Mouse (Mus musculus): ENCODE results near the gene Gm43064.
"Not testable (repeated sequence)": the region's sequence is repeated elsewhere in the genome, so short reads cannot be mapped to it uniquely, and the experiment has no call there.

The Gm43064 gene

DNA sequence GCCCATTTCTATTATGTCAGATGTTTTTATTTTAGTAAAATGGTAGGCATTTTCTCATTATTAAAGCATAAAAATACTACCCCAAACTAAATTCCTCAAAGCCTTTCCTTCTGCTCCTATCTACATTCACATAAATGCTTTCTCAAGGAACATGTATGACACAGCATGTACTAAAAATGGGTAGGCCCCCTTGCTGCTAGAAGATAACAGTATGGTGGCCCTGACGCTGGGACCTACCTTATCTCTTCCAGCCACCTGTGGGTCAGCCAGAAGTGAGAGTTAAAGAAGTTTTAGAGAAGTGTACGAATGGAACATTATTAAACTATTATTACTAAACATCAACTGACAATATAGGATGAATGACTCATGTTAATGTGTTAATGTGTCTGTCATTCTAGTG is 9.9 kb upstream of the Gm43064 start:
- no peak for DNase-seq (ENCODE audit: low read depth, low spot score)

DNA sequence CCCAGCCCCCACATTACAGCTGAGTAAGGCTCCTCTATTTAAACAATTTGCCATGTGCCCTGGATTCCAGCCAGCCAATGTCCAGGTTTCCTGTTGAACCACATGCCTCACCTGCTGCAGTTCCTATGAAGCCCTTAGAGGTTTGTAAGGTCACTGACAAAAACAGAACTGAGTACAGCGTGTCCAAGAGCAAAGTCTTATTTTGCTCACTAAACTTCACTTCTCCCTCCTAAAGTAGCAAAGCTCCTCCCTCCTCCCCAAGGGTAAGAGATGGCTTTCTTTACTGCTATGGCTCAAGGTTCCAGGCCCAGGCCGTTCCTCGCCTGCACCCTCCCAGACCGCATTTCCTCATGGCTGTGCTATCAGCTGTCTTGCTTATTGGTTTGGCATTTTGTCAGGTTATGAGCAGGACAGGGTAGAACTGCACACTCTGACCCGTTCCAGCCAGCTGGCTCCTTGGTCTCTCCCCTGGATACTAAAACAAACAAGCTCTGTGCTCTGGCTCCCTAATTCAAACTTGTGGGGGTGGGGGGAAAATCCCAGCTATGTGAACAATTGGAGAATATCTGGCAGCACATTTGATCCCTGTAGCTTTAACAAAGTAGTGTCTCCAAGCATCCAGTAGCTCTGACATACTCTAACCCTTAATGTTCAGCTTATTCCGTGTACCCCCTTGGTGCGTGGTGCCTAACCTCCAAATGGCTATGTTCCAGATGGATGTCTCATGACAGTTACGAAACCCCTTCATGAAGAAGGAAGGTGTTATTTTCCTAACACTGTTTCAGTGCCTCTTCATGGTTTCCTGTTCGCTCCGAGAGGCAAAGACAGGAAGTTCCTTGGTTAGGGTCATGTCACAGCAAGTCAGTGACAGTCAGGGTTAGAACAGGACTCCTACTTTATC is 7.5 kb upstream of the Gm43064 start:
- DNase-seq (ENCODE audit: low read depth, low spot score) = peak; percentile 74

DNA sequence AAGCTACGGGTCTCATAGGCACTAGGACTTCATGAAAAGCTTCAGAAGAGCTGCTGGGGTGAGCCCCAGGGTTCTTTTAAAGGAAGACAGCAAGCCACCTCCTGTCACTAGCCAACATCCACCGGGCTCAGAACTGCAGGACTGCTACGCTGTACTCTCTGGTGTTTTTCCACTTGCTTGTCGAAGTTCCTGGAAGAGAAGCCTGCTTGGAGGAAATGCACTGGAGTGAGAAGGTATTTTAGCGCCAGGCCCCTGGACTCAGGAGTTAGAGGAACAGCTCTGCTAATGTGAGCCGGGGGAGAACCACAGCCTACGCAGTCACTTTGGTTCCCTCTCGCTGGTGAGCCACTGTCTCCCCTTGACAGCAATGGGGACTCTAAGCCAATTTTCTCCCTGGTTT is 6.5 kb upstream of the Gm43064 start:
- no peak for DNase-seq (ENCODE audit: low read depth, low spot score)

DNA sequence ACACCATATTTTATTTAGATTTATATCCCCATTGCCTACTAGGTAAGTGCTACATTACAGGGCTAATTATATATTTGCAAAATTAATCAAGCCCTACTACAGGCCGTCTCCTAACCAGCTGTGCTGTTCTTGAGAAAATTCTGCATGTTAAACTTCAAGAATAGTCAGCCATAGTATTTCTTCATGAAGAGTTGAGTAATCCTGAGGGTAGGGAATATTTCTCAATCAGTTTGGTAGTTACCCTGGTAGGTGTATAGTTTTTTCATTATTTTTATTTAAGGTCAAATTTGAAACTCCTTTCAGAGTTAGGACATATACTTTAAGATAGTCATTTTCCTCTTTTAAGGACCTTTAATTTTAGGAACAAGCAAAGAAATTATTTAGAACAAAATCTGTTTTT is 3.7 kb upstream of the Gm43064 start:
- DNase-seq (ENCODE audit: low read depth, low spot score) = no peak

DNA sequence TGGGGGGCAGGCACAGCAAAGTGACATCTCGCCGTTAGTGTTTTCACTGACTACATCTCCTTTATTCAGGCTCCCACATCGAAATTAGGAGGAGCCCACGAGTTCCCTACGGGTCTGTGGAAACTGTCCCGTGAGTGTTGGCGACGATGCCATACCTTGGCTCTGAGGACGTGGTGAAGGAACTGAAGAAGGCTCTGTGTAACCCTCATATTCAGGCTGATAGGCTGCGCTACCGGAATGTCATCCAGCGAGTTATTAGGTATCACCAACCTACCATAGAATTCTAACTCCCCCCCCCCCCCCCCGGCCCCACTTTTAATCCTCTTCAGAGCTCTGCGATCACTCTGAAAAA is 402 bp downstream of the Gm43064 start:
- no peak for DNase-seq (ENCODE audit: low read depth, low spot score)

DNA sequence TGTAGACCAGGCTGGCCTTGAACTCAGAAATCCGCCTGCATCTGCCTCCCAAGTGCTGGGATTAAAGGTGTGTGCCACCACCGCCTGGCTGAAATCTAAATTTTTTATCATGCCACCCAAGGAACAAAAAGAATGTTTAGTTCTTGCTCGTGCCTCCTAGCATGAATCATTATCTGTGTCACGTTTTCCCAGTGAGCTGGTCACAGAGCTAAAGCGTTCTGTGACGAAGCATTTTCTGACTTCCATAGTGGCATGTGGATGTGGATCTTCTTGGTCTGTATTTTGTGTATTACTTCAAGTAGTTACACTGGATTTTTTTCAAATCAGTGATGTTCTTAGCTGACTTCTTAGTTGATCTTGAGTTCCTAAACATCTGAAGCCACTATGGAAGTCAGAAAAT is 1.6 kb downstream of the Gm43064 start:
- DNase-seq (ENCODE audit: low read depth, low spot score) = no peak

DNA sequence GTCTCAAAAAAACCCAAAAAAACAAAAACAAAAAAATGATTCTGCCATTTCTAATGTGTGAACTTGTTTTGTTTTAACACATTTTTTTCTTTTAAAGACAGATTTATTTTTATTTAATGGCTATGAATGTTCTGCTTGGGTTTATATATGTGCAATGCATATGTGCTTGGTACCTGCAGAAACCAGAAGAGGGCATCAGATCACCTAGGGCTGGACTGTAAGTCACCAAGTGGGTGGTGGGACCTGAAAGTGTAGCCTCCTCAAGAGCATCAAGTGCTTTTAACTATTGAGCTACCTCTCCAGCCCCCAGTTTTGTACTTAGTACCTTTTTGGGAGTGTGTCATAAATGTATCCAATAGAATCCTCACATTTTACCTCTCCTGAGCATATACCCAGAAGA is 18.2 kb downstream of the Gm43064 start:
- DNase-seq (ENCODE audit: low read depth, low spot score) = no peak

DNA sequence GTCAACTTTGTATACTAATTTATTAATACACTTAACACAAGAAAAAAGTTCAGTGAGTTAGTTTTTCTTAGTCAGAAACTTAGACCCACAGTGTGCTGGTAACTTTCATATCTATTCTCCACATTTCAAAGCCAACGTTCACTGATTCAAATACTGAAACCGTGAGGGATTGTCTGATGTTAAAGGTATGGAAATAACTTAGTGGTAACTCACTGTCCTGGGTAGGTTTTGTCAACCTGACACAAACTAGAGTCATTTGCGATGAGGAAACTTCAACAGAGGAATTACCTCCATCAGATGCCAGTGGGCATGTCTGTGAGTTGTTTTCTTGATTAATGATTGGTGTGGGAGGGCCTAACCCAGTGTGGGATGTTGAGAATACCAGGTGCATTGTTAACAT is 19.7 kb downstream of the Gm43064 start:
- no peak for DNase-seq (ENCODE audit: low read depth, low spot score)

DNA sequence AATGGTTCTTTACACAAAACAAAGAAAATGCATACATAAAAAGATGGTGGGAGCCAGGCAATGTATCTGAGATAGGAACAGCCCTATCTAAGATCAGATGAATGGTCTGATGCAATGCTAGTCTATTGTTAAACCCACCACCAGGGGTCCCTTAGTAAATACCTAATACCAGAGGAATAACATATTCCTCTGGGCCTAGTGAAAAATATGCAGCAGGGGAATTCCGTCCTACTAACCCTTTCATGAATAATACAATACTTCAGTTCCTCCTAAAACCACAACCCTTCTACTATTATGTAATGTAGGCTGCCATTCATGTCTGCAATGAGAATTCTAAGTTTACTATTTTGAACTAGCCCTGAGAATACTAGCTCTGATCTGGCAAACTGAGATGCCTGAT is 21.3 kb downstream of the Gm43064 start:
- not testable (repeated sequence) for DNase-seq (ENCODE audit: low read depth, low spot score)

DNA sequence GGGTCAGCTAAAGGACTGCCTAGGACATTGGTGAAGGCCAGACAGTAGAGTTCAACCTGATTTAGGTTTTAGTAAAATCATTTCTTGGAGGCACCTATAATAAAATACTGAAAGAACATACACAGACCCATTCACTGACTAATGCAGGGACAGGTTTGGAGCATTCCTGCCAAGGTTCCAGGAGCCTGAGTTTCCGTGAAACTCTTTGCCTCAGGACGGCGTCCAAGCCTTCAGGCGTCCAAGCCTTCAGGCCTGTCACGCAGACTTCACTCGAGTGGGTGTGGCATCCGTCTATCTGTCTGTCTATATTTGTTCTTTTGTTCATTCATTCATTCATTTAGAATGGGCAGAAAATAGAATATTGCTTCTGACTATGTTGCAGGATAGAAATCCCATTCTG is 21.8 kb downstream of the Gm43064 start:
- DNase-seq (ENCODE audit: low read depth, low spot score) = no peak

DNA sequence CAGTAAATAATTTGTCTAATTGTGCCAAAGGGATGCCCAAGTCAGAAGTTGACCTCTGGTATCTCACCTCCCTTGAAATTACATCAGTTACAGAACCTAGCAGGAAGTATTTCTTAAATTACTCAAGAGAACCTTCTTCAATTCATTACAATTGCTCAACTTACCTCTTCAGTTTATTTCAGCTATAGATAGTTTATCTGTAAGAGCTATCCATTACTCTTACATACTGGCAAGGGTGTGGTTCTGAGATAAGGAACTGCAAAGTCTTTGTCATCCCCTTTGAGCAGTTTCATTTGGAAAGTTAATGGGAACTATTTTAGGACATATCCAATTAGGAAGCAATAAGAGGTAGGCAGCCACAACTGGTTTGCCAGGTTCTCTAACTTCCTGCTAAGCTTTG is 23.1 kb downstream of the Gm43064 start, which contains the start of gene Bcl2l15:
Bcl2l15 (plus strand) TSS at position 176 of the 400 bp plus-strand sequence.
- DNase-seq (ENCODE audit: low read depth, low spot score) = no peak

DNA sequence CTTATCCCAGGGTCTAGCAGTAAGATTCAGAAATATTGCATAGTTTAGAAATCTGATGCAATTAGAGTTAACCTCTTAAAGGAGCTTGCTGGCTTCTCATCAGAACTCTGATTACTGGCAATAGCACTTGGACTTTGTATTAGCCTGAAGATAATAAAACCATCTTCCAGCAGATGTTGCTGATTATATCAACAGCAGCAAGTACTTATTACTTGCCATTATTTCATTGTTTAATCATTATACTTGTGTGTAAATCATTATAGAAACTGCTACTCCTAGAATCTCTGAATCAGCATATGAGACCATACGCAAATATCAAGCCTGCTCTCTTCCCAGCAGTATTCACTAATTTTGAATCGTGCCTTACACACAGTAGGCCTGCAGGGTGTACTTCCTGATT is 24.6 kb downstream of the Gm43064 start:
- DNase-seq (ENCODE audit: low read depth, low spot score) = no peak

DNA sequence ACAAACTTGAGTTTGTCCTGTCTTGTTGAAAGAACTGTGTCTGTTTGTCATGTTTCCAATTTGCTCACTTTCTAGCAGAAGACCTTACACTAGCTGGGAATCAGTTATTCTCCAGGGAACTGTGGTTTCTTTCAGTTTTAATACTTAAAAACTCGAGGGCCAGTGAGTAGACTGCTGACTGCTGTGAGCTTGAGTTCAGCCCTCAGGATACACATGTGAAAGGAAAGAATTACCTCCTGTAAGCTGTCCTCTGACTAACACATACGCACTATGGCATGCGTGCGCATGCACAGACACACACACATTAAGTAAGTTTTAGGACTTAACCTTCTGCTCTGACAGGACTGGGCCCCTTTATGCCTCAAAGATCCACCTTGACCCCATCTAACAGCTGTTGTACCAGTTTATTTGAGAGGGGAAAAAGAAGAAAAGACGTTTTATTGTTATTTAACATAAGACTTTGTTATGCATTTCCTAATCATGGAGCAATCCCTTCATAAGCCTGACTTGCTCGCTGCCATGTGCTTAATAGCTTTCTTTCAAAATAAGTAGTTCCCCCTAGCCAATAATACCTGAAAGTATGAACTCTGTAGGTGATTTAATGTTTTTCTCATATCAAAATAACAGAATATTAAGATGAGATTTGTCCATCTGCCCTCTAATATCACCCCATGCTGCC is 26.0 kb downstream of the Gm43064 start:
- no peak for DNase-seq (ENCODE audit: low read depth, low spot score)

DNA sequence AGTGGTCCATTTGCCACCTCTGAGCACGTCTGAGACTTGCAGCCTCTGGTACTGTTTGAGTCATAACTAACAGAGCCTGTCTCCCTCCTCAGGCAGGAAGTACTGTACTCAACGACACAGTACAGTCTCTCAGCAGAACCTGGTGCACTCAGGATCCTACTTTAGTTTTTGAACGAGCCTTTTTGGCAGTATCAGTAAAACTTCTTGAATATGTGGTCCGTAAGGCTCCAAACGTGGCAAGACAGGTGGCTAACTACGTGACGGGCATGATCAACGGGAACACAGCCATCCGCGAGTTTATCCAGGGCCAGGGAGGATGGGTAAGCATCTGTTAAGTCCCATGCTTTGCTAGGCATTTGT is 26.6 kb downstream of the Gm43064 start:
- DNase-seq (ENCODE audit: low read depth, low spot score) = no peak

DNA sequence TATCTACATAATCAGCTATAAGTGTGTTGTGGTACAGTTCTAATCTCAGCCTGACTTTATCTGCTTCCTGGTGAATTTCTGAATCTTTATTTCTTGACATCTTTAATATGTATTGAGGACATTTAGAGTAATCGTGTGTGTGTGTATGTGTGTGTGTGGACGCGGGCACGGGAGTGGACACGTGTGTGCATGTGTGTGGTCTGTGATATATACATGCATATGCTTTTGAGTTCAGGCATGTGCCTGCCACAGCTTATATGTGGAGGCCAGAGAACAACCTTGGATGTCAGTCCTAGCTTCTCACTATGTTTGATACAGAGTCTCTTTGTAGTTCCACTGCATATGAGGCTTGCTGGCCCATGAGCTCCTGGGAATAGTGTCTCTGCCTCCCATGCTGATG is 27.1 kb downstream of the Gm43064 start:
- DNase-seq (ENCODE audit: low read depth, low spot score) = no peak

DNA sequence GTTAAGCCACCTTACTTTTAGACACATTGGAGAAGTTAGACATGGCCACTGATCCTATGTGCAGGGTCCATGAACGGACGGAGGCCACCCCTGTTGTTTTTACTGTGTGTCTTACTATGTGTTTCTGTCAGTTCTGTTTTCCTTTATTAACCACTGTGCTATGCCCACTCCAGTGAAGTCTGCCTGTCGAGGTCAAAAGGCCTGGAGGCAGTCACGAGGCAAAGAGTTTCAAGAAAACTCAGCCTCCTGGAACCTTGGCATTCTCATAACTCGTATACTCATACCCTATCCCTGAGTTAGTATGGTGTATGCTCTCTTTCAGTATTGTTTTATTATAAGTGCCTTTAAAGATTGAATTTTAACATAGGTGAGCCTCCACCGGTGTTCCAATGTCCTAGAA is 30.3 kb downstream of the Gm43064 start:
- DNase-seq (ENCODE audit: low read depth, low spot score) = no peak

DNA sequence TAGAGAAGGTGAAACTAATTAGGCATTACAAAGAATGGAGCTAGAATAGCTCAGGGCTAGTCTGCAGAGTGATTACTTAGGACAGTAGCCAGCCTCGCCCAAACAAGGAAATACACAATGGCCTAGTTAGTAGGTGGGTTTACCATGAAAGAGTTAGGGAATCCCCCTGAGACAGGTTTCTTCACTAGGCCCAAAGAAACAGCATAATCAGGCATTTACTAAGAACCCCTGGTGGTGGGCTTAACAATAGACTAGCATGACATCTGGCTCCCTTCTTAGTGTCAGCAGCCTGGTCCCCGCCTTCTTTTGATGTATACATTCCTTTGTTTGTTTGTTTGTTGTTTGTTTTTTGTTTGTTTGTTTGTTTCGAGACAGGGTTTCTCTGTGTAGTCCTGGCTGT is 30.8 kb downstream of the Gm43064 start:
- DNase-seq (ENCODE audit: low read depth, low spot score) = not testable (repeated sequence)

DNA sequence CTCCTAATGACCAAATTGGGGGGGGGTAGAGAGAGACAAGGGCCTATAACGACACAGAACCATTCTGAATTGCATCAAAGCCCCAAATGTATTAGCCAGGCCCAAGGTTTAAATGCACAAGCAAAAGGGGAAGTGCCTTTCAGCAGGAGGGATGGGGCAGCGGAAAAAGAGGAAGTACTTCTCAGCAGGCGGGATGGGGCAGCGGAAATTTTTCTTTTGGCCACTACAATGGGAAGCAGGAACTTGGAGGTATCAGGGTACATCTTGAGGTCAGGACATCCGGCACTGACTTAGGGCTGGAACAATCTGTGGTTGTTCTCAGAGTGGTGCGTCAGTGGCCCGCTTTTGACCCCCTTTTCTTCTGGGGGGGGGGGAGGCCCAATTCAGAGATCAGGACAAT is 31.6 kb downstream of the Gm43064 start:
- not testable (repeated sequence) for DNase-seq (ENCODE audit: low read depth, low spot score)

DNA sequence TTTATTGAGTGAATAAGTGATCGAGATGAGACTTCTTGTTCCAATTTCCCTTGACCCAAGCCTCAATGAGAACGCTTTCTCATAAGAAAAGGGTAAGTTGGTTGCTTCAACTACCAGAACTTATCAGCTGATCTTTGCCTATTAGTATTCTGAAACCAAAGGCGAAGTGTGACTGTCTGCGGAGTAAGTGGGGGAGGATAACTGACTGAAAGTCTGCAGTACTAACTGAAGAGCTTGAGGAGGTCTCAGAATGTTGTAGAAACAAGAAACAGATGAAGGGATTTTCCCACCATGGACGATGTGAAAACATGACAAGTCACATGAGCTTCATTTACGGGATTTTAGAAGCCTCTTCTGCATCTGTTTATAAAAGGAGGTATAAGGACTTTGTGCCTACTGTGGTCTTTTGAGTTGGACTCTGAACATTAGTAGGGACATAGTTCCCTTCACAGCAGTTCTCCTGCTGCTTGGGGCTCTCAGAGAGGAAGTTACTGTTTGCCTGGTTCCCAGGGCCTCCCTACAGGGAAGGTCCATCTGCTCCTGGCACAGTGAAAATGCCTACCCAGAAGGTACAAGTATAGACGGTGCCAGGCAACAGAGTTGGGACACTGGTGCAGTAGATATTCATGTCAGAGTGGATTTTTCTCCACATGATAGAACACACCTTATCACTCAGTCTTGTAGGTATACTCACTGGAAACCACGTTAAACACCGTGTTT is 41.4 kb downstream of the Gm43064 start:
- DNase-seq (ENCODE audit: low read depth, low spot score) = no peak

DNA sequence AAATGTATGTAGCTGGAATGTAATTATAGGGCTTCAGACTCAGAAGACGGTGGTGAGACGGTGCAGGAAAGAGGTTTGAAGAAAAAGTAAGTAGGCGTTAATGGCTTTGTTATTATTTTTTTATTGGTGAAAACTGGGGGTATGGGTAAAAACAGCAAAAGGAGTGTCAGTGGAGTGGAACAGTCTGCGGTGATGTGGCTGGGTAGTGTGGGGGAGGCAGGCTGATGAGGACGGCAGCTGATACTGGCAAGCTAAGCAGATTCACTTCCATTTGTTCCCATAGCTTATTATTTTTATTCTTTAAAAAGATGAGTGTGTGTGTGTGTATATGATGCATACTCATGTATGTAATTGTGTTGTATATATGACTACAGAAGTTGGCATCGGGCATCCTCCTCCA is 42.1 kb downstream of the Gm43064 start:
- DNase-seq (ENCODE audit: low read depth, low spot score) = no peak

DNA sequence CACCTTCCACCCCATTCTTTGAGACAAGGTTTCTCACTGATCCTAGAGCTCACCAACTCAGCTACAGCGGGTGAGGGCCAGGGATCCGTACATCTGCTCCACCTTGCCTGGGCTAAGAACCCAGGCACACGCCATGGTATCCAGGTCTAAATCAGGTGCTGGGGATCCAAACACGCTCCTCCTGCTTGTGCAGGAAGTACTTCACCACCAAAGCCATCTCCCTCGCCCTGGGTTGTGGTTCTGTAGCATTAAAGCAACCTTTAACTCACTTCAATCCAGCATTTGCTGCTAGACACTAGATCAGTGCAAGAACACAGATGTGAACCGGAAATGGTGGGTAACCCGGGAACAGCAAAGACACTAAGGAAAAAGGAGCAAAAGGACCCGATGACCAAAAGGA is 42.5 kb downstream of the Gm43064 start:
- no peak for DNase-seq (ENCODE audit: low read depth, low spot score)

DNA sequence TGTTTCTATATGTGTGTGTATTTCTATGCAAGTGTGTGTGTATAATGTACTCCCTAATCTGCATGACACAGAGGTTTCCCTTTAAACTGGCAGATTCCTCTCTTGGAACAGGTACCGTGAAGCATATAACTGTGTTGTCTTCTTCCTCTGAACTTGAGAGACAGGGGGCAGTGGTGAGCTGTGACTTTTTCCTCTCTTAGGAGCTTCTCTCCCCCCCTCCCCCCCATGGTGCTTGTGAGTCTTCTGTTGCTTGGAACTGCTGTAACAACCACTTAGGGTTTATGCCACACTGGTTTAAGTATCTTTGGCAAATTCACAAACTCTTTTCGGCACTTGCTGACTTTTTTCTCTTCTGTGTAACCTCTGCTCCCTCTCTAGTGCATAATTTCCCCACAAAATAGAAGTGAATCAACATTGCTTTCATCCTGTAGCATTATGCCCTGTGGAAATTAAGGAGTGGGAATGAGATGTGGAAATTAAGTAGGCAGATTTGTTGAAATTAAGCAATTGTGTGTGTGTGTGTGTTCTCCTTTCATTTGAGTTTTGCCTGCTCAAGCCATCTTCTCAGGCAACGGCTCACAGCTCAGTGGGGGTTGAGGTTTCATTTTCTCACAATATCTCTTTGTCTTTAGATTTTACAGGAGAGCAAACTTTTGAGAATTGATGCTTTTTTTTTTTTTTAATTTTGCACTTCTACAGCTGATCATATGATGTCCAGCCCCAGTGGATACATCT is 43.4 kb downstream of the Gm43064 start:
- no peak for DNase-seq (ENCODE audit: low read depth, low spot score)
